Mouse (Mus musculus) embryonic facial prominence, embryonic 12.5 days (tissue): ENCODE results near the gene Leap2. TPM values are rescaled to one million over a fixed set of nuclear protein-coding genes. Genes with fewer than 3 reads are reported as not detected.
"Not testable (repeated sequence)": the region's sequence is repeated elsewhere in the genome, so short reads cannot be mapped to it uniquely, and the experiment has no call there.

Experiments used
- ATAC-seq: fragments of 200-750 bp; cut with Nextera tagmentation; 2 replicates; pipeline ENCODE4 v1.8.0; 2017; ENCODE audit not compliant: insufficient number of reproducible peaks, insufficient read depth, low FRiP score, low TSS enrichment
- H3K27ac ChIP-seq: fragments of 300-500 bp; sonication (generic); 2 replicates; pipeline ENCODE4 v1.5.1; 2016; ENCODE audit warnings: mild to moderate bottlenecking
- H3K27me3 ChIP-seq: fragments of 300-500 bp; sonication (generic); 2 replicates; pipeline ENCODE4 v1.6.1; 2016; ENCODE audit warnings: mild to moderate bottlenecking, moderate library complexity
- H3K36me3 ChIP-seq: fragments of 300-500 bp; sonication (generic); 2 replicates; pipeline ENCODE4 v1.6.1; 2016; ENCODE audit warnings: mild to moderate bottlenecking
- H3K4me1 ChIP-seq: fragments of 300-500 bp; sonication (generic); 2 replicates; pipeline ENCODE4 v1.6.1; 2016
- H3K4me2 ChIP-seq: fragments of 300-500 bp; sonication (generic); replicated peaks from 2 replicates; pipeline ENCODE4 v1.6.1; 2016; ENCODE audit warnings: mild to moderate bottlenecking, moderate library complexity
- H3K4me3 ChIP-seq: fragments of 300-500 bp; sonication (generic); 2 replicates; pipeline ENCODE4 v1.5.1; 2016; ENCODE audit warnings: mild to moderate bottlenecking
- H3K9ac ChIP-seq: fragments of 300-500 bp; sonication (generic); 2 replicates; pipeline ENCODE4 v1.6.1; 2016; ENCODE audit warnings: mild to moderate bottlenecking, moderate library complexity
- H3K9me3 ChIP-seq: fragments of 300-500 bp; sonication (generic); 2 replicates; pipeline ENCODE4 v1.6.1; 2016; ENCODE audit warnings: mild to moderate bottlenecking, moderate library complexity
- WGBS: fragments of 180-500 bp; shearing (Covaris S2); methylation state at CpG from one replicate; pipeline ENCODE4 v1.1.7; 2016; 5-methylcytosine and 5-hydroxymethylcytosine counted together
- polyA plus RNA-seq: library from polyadenylated mRNA; unstranded; fragments of >200 nt; fragmentation: Nextera tagmentation; extraction: Ambion mirVana; gene quantifications from 2 replicates; pipeline ENCODE4 v1.2.1, GENCODE M21; 2016

Leap2 gene
- polyA plus RNA-seq, 1 experiment from 2014 or later, result 0.56 TPM

DNA sequence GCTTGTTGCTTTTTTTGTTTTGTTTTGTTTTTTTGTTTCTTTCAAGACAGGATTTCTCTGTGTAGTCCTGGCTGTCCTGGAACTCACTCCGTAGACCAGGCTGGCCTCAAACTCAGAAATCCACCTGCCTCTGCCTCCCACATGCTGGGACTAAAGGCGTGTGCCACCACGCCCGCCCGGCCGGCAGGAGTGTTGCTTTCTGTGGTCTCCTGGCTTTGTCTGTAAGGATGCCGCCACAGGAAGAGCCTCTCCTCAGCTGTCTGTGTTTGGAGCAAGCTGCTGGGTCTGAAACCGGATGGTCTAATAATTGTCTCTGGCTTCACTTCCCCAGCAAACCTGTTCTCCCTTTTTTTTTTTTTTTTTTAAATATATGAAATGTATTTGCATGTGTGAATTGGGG lies 12.5 kb upstream of the Leap2 start:
- H3K36me3 ChIP-seq, result no peaks in the 10 kb centered on the region
- H3K4me1 ChIP-seq, result no peaks in the 10 kb centered on the region
- no peak overlapping the region for H3K27ac ChIP-seq
- H3K27me3 ChIP-seq, result no peaks in the 10 kb centered on the region
- no peak for ATAC-seq
- 83% methylated on average over 8 of the region's 8 CpGs for WGBS
- no peaks in the 10 kb centered on the region for H3K9me3 ChIP-seq
- H3K4me2 ChIP-seq, result no peak overlapping the region
- H3K9ac ChIP-seq, result no peak overlapping the region
- H3K4me3 ChIP-seq, result no peak overlapping the region

DNA sequence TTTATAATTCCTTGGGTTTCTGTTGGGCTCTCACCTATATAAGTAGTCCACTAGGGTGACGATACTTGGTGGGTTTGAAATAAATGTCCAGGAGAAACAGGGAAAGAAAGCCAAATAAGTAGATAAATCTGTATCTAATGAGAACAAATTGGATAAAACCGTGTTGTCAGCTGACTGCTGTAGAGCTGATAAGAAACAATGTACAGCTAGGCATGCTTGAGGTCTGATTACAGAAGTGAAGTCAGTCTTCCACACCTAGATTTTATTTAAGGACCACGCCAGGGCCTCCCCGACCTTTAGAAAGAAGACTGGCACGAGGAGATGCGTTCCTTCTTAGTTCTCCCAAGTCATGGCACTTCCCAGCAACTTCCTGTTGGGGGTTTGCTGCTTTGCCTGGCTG lies 10.1 kb upstream of the Leap2 start:
- Histone ChIP-seq H3K36me3 (peaks cover 8% of the 10 kb centered on the region), H3K27ac (no peak overlapping the region), H3K9ac (no peak overlapping the region), H3K9me3 (no peaks in the 10 kb centered on the region), H3K27me3 (no peaks in the 10 kb centered on the region), H3K4me1 (peaks cover 7% of the 10 kb centered on the region), H3K4me2 (no peak overlapping the region), H3K4me3 (no peak overlapping the region)
- WGBS, result 69% methylated on average over 6 of the region's 6 CpGs
- no peak for ATAC-seq

DNA sequence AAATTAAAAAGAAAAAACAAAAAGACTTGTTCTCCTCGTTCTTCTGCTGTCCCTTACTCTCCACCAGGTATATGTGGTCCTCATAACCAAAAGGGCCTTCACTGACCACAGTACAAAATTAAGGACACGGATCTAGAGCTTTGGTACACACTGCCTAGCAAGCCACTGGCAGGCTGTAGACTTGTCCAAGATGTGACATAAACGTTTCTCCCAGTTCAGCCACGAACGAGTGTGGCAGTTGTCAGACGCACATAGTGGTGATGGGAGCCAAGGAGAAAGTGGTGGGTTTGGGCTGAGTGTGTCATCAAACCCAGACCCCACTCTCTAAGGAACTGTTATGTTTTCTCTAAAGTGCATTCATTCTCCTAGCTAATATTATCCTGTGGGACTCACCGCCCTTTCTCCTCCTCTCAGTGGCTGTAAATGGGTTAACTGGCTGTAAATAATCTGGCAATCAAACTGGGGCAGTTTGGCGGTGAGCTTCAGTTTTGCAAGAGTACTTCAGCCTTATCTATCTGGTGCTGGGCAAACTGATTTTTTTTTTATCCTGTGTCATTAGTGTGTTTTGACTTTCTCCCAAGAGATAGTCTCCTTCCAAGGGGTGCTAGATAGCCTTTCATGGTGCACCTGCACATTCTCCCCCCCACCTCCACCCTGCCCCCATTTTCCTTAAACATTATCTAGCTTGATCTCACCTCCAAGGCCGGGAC lies 8.5 kb upstream of the Leap2 start:
- Histone ChIP-seq H3K27ac (peak overlapping the region; percentile 14; the same call in 1 of the 2 replicates), H3K9ac (no peak overlapping the region)
- no peak; the same call in none of the 2 replicates for ATAC-seq

DNA sequence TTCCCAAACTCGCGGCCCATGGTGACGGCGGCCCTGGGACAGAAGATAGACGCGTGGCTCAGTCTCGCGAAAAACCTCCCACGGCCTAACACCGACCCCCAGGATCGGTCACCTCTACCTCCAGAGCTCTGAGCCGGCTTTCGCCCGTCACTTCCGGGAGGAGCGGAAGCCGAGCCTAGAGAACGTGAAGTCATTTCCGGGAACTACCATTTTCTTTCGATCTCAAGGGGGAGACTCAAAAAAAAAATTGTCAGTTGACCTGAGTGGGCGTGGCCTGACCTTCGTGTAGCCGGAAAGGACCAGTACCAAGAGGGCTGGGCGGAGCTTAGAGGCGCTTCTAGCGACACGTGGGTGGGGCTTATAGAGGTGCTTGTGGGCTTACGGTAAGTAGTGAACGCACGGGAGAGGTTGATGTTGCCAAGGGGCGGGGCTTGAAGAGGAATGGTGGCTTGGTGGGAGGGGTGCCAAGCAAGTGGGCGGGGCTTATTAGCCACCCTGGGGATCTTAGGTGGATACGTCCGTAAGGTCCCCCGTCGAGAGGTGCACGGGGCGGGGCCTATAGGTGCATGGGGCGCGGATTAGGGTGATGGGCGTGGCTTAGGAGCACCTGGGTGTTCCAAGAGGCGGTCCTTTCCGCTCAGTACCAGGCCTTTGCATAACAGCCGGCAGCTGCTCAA lies 7.8 kb upstream of the Leap2 start, which contains the start of the genes Uqcrq and Gdf9:
Uqcrq (minus strand) TSS at position 162 of the 677 bp plus-strand sequence.
Gdf9 (plus strand) TSS at position 354 of the 677 bp plus-strand sequence.
- no peaks in the 10 kb centered on the region for H3K9me3 ChIP-seq
- no peaks in the 10 kb centered on the region for H3K27me3 ChIP-seq
- peaks cover 8% of the 10 kb centered on the region for H3K36me3 ChIP-seq
- peak; percentile 91 for ATAC-seq
- peaks cover 7% of the 10 kb centered on the region for H3K4me1 ChIP-seq
- H3K27ac ChIP-seq, result peak within 1 kb of the TSS; percentile 67
- WGBS, result under 1% methylated on average over 44 of the region's 44 CpGs
- H3K4me2 ChIP-seq, result peak within 1 kb of the TSS; percentile 83
- peak within 1 kb of the TSS; percentile 83 for H3K4me3 ChIP-seq
- H3K9ac ChIP-seq, result peak within 1 kb of the TSS; percentile 92

More for the DNA sequence above, 8.5 kb upstream of the Leap2 start:
- Histone ChIP-seq H3K4me1 (peaks cover 7% of the 10 kb centered on the region), H3K9me3 (no peaks in the 10 kb centered on the region), H3K36me3 (peaks cover 8% of the 10 kb centered on the region), H3K4me2 (peak overlapping the region; percentile 83), H3K4me3 (peak overlapping the region; percentile 83), H3K27me3 (no peaks in the 10 kb centered on the region)
- WGBS, result 19% methylated on average over 9 of the region's 9 CpGs

DNA sequence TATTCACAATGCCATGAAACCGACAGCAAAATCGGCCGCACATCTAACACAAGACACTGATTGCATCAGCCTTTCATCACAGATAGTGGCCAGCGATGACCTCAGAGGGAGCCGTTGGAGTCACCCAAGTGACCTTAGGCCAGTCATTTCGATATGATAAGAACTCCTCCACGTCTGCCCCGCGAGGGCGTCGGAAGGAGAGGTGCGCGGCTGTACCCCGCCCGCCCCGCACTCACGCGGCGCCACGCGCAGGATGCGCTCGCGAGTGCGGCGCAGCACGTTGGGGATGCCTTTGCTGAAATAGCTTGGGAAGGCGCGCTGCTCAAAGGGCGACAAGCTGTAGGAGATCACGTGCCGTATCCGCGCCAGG lies 7.3 kb upstream of the Leap2 start:
- H3K27me3 ChIP-seq, result no peaks in the 10 kb centered on the region
- peaks cover 7% of the 10 kb centered on the region for H3K4me1 ChIP-seq
- under 1% methylated on average over 34 of the region's 34 CpGs for WGBS
- ATAC-seq, result no peak
- H3K9ac ChIP-seq, result peak overlapping the region; percentile 92
- H3K27ac ChIP-seq, result peak overlapping the region; percentile 67
- H3K36me3 ChIP-seq, result peaks cover 8% of the 10 kb centered on the region
- no peaks in the 10 kb centered on the region for H3K9me3 ChIP-seq
- H3K4me2 ChIP-seq, result peak overlapping the region; percentile 83
- H3K4me3 ChIP-seq, result peak overlapping the region; percentile 83

DNA sequence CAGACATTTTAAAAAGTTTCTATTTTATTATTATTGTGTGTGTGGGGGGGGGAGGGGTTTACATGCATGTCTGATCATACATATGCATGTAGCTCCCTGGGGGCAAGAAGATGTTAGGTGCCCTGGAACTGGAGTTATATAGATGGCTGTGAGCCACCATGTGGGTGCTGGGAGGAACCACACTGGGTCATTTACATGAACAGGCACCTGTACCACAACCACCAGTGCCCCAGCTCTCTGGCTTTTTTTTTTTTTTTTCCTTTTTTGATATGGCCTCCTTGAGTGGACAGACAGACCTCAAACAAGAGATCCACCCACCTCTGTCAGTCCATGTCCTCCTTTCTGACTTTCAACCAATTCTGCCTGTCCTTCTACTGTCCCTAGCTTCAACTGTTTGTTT lies 6.2 kb upstream of the Leap2 start:
- Histone ChIP-seq H3K9ac (no peak overlapping the region), H3K9me3 (no peaks in the 10 kb centered on the region), H3K36me3 (peaks cover 8% of the 10 kb centered on the region), H3K4me3 (0 out of 2 replicates have a peak overlapping the region, but pooled peaks have one; percentile 83), H3K4me1 (peaks cover 7% of the 10 kb centered on the region), H3K27ac (no peak overlapping the region), H3K27me3 (no peaks in the 10 kb centered on the region), H3K4me2 (peak overlapping the region; percentile 83)
- ATAC-seq, result no peak

DNA sequence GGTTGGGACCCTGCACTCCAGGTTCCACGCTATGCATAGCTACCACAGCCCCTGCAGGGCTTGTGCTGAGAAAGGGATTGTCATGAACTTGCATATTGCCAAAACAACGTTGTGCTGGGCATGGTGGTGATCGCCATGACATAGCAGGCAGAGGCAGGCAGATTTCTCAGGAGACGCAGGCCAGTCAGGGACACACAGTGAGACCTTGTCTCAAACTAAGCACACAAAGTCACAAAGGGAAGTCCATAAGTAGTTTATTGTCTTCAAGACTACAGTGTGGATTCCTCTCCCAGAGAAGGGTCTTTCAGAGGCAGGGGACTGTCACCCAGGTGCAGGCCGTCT lies 5.7 kb upstream of the Leap2 start:
- no peaks in the 10 kb centered on the region for H3K9me3 ChIP-seq
- peaks cover 8% of the 10 kb centered on the region for H3K36me3 ChIP-seq
- no peak overlapping the region for H3K27ac ChIP-seq
- H3K9ac ChIP-seq, result no peak overlapping the region
- WGBS, result 98% methylated on average over 5 of the region's 5 CpGs
- H3K4me3 ChIP-seq, result no peak overlapping the region
- H3K4me2 ChIP-seq, result no peak overlapping the region
- peaks cover 7% of the 10 kb centered on the region for H3K4me1 ChIP-seq
- no peak for ATAC-seq
- no peaks in the 10 kb centered on the region for H3K27me3 ChIP-seq

DNA sequence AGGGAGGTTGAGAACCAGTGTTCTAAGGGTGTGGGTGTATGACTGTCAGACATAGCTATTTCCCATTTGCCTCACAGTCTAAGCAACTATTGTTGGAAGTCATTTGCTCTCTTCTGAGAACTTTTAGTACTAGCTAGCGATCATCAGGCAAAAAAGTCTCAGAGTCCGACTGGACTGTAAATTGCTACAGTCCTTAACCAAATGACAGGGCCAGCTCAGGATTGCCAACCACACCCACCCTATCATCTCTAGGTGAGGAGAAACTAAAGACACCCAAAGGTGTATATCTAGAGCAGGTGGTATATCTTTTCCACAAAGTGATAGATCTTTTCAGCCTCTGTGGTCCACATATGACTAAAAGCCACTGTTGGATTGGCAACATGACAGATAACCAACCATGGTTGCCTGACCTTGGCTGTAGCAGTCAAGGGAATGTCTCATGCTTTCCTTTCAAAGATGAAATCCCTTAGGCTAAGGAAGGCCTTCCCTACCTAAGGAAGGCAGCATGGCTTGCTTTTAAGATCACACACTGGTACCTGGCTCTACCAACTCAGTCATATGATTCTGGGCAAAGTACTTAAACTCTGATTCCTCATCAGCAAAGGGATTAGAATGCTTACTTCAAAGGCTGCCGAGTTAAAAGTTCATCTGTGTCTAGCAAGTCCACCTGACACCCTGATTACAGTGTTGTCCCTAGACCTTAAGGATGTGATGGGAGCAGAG lies 5.2 kb upstream of the Leap2 start:
- Histone ChIP-seq H3K4me2 (no peak overlapping the region), H3K4me3 (no peak overlapping the region), H3K27ac (no peak overlapping the region), H3K36me3 (peaks cover 8% of the 10 kb centered on the region), H3K27me3 (no peaks in the 10 kb centered on the region), H3K9ac (no peak overlapping the region), H3K4me1 (peaks cover 7% of the 10 kb centered on the region), H3K9me3 (no peaks in the 10 kb centered on the region)
- no peak for ATAC-seq
- 89% methylated on average over 3 of the region's 3 CpGs for WGBS

DNA sequence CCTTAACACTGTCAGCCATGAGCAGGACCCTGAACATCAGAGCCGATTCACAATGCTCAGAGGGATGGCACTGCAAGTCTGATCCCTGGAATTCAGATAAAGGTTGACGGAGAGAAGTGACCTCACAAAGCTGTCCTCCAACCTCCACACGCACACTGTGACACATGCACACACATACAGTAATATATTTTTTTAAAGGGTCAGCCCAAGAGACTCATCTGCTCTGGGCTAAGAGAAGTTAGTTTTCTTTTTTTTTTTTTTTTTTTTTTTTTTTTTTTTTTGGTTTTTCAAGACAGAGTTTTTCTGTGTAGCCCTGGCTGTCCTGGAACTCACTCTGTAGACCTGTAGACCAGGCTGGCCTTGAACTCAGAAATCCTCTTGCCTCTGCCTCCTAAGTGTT lies 3.9 kb upstream of the Leap2 start:
- not testable (repeated sequence) for H3K9ac ChIP-seq, H3K9me3 ChIP-seq, H3K36me3 ChIP-seq, H3K4me2 ChIP-seq, H3K27me3 ChIP-seq, H3K27ac ChIP-seq, H3K4me1 ChIP-seq, ATAC-seq, H3K4me3 ChIP-seq
- WGBS, result 88% methylated on average over 3 of the region's 3 CpGs

DNA sequence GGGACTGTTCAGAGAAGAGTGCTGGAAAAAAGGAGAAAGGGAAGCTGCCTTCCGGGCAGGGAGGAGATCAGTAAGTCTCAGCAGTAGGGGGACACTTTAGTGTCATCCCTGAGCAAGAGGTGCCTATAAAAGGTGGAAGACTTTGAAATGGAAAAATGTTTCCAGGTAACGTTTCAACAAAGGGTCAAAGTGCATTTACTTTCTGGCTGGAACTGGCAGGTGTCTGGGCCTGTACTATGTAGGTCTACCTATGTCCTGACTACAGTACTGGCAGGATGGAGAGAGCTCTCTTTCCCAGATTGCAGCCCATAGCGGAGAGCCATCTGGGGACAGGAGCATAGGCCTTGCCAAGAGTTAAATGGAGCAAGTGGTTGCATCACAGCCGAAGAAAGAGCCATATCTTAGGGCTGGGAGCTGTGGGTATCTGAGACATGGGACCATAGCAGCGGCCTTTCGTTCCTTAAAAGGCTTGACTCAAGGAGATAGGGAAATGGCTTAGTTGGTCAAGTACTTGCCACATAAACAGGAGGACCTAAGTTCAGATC lies 2.8 kb upstream of the Leap2 start:
- Histone ChIP-seq H3K4me1 (peaks cover 7% of the 10 kb centered on the region), H3K36me3 (peaks cover 15% of the 10 kb centered on the region), H3K9me3 (no peaks in the 10 kb centered on the region), H3K9ac (no peak overlapping the region), H3K27ac (no peak overlapping the region), H3K4me3 (no peak overlapping the region), H3K4me2 (no peak overlapping the region), H3K27me3 (no peaks in the 10 kb centered on the region)
- ATAC-seq, result no peak
- WGBS, result 83% methylated on average over 6 of the region's 6 CpGs

DNA sequence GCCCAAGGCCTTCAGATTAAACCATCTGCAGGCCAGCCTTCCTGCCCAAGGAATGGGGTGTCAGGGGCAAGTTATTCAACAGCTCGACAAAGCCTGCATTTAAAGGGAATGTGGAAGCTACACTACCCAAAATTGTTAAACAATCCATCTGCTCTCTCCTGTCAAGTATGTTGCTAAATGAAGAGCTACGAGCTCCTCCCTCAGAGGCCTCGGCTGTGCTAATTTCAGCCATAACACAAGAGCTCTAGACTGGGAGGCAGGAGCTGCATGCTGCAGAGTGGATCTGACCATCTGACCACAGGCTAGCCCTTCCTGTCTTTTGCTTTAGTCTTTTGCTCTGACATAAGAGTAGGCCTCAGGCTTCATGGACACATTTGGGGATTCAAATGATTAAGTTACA lies 2.3 kb upstream of the Leap2 start:
- Histone ChIP-seq H3K4me3 (no peak overlapping the region), H3K36me3 (peaks cover 16% of the 10 kb centered on the region), H3K4me2 (no peak overlapping the region), H3K4me1 (peaks cover 7% of the 10 kb centered on the region), H3K9ac (no peak overlapping the region), H3K9me3 (no peaks in the 10 kb centered on the region), H3K27ac (no peak overlapping the region), H3K27me3 (no peaks in the 10 kb centered on the region)
- 85% methylated on average over 3 of the region's 3 CpGs for WGBS
- ATAC-seq, result no peak
